Mouse (Mus musculus): ENCODE data around the gene Olfr412.

The Olfr412 gene

GRCm38 (mm10) chr11:74413449-74413972 lies 51.6 kb downstream of the Olfr412 start:
- no peak for DNase-seq (ENCODE audit: low spot score in 2 of 2)

DNA sequence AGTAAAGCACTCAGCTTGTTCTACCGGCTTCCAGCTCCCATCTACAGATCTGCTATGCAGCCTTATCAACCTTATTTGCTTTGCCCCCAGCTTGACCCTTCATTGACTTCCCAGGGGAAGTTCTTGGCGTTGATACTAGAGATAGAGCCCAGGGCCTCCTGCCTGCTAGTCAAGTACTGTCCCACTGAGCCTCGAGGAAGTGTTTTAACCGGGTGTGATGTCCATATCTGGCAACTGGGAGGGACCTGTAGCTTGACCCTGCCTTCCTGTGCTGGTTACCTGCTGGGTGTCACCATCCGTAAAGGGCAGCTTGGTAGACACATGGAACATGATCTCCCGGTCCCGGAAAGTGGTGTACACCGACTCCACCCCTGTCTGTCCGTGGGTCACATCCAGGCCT lies 52.2 kb downstream of the Olfr412 start:
- peak in 1 of 2 experiments; percentile 74 for DNase-seq (ENCODE audit: low spot score in 2 of 2)

DNA sequence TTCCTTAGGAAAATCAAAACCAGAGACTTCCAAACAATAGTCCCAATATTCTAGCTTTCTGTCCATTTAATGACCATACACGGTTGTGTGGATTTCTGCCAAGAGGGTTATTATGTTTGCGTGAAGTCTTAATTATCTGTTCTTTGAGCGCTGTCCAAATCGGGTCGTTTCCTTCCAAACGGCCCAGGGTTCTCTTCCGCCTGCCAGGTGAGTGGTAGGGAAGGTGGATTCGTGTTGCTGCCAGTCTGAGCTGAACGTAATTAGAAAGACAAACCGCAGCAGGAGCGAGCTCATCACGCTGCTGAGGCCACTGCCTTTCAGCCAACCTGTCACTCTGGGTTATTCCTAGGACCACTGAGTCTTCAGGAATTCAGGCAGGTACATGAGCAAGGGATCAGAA lies 53.9 kb downstream of the Olfr412 start:
- no peak for DNase-seq (ENCODE audit: low spot score in 2 of 2)
